Mouse (Mus musculus) G1E-ER4 (cell line): ENCODE data around the gene Ddc. TPM values are rescaled to one million over a fixed set of nuclear protein-coding genes. Genes with fewer than 3 reads are reported as not detected.

ENCODE experiments used
- GATA1 ChIP-seq: IDR thresholded peaks from one replicate; pipeline ENCODE4 v1.8.0; 2012; ENCODE audit warnings: low read length, inconsistent platforms
- polyA plus RNA-seq: library from polyadenylated mRNA; stranded (reverse); fragments of >175 nt; gene quantifications from 2 replicates; pipeline ENCODE4 v1.2.3, GENCODE M21; 2012

Ddc gene
- polyA plus RNA-seq, 1 experiment: 0.21 TPM

DNA sequence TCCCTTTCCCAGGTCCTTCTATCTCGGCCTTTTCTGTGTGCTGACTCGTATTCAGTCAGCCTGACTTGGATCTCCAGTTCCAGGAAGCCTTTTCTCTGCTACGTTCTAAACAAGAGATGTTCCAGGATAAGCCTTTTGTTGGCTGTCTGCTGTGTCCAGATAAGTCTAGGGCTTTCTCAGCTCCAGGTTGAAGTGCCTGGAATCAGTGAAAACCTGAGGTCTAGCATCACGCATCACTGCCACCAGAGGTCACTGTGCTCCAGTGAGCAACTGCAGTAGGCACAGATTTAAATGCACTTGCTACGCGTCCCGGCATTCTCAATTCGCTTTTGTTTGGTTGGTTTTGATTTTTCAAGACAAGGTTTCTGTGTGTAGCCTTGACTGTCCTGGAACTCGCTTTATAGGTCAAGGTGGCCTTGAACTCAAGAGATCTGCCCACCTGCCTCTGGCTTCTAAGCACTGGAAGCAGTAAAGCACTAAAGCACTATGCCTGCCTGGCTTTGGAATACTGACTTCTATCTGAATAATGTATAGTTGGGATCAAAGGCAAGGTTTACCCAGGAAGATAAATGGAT is 86.0 kb downstream of the Ddc start:
- peak; percentile 34 for TF ChIP-seq GATA1

DNA sequence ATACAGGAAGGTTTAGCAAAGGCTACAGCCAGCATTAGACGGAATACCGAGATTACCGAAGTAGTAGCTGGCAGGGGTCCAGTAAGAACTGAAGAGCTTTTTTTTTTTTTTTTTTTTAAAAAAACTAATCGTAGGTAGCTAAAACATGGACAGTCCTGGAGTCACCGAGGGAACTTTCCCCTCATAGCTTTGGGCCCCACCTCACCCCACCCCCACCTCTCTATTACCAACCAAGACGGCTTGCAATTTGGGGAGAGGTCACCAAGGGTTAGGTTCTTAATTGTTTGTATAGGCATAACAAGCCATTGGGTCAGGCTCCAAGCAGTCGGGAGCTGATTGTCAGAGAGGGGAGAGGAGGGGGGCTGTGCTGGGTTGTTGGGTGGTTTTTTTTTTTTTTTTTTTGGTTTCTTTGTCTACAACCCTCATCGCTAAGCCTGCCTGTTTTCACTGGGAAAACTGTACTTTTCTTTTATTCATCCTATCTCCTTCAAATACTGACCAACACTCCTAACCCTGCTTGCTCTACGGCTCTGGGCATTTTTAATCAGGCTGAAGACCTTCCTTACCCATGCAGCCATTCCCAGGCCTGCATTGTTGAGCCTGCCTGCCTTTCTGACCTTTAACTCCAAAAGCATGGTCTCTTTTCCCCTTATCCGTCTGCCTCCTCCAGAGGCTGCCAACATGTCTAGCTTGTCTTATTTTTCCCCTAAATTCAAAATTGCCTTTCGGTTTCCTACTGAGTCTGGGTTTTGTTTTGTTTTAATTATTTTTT is 88.4 kb downstream of the Ddc start:
- TF ChIP-seq GATA1: no peak

DNA sequence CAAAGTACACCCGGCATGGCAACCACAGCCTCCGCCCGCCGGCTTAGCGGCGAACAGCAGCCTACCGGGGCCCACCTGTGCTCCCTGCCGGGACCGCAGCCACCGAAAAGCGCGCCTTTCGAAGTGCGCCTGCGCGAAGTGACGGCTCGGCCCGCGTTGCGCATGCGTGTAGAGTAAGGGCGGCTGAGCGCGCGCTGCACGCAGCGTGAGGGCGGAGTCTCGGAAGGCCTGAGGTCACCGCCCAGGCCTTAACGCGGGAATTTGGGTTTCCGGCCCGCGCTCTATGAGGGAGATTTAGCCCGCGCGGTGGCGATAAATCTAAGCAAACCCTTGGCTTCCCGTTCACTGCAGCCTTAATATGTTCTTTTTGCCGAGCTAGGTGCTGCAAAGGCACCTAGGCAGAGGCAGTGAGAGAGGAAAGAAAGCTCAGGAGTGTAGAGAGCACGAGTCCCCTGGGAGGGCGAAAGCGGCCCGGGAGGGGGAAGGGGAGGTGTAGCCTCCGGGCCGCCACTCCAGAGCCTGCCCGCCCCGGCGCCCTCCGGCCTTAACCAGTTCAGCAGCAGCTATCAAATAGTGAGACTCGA is 89.0 kb downstream of the Ddc start, which contains the start of gene Fignl1:
Gene Fignl1 (minus strand): TSS at position 143 of the 584 bp plus-strand sequence.
- TF ChIP-seq GATA1: no peak

DNA sequence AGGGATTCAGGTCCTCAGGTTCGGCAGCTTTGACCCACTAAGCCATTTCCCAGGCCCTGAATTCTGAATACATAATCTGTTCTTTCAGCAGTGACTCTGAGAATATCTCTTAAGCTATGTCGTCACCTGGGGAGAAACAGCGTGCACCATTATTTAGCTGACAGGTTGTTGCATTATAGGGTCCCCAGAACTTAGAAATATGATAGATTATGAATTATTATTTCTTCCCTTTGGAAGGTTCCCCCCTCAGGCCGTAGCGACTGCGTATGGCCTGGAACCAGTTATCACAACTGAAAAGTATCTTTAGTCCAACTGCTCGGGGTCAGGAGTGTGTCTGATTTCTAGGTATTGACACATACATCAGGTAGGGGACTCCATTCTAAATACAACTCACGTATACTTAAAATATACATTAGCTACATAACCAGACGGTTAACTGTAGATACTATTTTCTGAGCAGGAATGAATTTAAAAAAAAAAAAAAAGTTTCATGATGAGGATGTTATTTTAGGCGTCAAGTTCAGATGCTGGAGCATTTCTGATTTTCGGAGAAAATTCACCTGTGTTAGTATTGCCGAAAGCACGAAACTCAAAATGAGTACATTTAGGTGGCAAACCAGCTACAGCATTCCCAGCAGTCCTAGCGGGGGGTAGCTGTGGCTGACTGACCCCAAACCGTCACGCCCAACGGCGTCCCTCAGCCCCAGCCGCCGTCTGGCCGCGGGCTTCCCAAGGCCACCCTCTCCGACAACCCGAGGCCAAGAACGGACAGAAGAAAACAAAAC is 89.7 kb downstream of the Ddc start:
- TF ChIP-seq GATA1: no peak

DNA sequence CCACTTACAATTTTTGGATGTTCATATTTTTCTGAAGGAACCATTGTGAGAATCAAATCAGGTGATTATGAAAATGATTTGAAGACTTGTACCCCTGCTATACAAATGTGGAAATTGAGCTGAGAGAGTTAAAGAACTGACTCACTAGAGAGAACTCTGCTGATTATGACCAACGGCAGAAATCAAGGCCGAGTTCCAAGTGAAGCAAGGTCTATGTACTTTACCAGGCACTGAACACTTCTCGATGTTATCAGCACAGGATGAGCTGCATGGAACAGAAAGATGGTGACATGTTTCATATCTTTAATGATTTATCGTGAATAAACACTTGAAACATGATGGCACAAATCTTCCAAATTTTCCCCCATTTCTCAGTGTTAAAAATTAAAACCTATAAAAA is 92.0 kb downstream of the Ddc start:
- no peak for TF ChIP-seq GATA1

DNA sequence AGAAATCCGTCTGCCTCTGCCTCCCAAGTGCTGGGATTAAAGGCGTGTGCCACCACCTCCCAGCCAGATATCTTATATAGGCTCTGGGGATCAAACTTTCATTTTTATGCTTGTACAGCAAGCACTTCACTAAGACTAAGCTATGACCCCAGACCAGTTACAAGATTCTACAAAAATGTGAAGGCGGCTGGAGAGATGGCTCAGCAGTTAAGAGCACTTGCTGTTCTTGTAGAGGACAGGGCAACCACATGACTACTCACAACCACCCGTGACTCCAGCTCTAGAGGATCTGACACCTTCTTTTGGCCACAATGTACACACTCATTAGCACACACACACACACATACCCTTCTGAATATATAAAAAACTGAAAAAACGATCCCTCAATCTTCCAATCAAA is 93.5 kb downstream of the Ddc start:
- no peak for TF ChIP-seq GATA1

DNA sequence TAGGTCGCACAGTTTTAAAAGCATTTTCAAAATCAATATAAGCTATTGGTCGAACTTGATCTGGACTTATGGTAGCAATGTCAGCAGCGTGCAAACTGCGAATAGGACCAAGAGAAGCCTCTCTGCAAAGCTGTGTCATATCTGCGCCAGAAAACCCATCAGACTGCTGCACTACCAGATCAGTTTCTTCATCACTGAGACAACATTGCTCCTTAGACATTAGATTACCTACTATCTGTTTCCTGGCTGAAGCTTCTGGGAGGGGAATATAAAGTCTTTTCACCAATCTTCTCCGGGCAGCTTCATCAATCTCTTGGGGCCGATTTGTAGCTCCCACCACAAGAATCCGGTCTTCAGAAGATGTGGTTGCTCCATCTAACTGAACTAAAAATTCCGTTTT is 96.9 kb downstream of the Ddc start:
- peak; percentile 95 for TF ChIP-seq GATA1

DNA sequence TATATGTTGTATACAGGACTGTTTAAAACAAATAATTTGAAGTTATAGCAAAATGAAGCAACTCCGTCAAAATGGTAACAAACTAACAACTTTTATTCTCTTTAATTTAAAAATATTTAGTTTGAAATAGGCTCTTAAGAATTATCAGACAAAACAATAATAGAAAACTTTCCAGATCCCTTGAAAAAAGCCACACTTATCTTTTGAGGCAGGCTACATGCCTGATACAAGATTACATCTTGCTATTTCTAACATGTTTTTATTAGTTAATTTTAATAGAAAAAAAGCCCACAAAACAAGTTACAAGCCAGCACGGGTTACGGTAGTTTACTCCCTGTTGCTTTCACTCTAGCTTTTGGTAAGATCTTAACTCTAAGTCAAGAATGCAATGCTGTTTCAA is 97.6 kb downstream of the Ddc start:
- TF ChIP-seq GATA1: no peak

DNA sequence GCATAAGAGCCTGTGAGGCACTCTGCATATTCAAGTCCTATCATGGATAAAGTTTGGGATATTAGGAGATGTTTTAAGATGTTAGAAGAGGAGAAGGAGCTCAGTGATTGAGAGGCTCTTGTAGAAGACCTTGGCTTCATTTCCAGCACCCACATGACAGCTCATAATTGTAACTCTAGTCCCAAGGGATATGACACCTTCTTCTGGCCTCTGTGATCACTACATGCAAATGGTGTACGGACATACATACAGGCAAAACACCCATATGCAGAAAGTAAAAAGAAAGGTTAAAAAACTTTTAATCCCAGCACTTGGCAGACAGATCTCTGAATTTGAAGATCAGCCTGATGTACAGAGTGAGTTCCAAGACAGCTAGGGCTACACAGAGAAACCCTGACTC is 99.3 kb downstream of the Ddc start:
- TF ChIP-seq GATA1: no peak

DNA sequence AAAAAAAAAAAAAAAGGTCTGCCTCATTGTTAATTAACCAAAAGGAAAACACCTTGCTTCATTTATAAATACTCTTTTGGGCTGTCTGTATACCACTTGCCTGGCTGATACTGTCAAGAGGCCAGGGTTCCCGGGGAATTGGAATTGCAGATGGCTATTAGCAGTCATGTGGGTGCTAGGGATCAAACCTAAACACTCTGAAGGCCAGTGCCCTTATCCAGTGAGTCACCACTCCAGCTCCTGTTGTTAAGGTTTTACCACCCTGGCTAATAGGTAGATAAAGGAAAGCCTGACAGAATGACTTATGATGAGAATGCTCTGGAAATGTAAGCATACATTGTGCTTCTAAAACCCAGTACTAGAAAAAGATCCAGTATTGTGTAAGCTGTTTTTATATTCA is 103.3 kb downstream of the Ddc start:
- no peak for TF ChIP-seq GATA1

DNA sequence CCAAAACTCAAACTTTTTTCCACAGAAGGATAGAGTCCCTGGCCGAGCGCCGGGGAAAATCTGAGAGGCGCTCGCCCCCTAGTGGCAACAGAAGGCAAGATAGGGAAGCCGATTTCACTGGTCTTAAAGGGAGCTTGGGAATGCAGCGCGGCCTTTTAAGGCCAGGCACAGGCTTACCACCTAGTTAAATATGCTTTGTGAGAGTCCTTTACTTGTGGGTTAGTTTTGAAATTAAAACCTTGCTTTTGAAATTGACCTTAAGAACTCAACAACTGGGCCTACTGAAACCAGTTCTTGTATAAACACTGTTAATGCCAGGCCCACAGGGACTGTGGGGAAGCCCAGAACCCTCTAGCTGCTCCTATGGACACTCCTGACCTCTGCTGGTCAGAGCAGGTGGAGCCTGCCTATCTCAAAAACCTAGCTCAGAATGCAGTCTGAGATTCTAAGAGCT is 109.4 kb downstream of the Ddc start:
- TF ChIP-seq GATA1: no peak

DNA sequence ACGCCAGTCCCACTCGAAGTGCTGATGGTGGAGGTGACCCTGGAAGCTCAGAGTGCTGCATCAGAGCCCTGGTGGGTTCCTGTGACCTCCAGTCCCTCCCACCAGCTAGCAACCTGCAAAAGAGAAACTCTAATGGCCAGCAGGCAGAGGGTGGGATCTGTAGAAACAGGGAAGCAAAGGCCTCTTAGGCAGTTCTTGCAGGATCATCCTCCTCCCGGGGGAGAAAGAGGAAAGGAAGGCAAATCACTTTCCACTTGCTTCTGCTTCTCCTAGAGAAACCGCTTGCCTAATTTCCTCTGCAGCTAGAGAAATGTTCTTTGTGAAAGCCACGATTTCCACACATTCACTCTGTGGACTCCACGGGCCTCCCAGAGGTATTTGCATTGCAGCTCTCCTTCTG is 112.5 kb downstream of the Ddc start:
- no peak for TF ChIP-seq GATA1

DNA sequence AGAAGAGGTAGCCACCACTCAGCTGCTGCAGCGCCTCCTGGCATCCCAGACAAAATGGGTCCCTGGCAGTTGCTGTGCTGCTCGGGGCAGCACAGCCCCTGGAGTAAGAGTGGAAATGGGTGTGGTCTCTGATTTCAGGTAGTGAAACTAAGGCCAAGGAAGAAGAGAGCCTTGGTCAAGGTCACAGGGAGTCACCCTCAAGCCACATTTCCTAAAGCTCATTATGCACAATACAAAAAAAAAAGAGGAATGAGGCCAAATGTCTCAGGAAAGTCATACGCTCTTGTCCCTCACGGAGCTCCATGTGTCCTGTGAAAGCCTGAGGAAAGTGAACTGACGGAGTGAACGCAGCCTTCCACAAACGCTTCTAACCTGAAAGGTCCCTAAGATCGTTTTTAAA is 116.2 kb downstream of the Ddc start:
- no peak for TF ChIP-seq GATA1

DNA sequence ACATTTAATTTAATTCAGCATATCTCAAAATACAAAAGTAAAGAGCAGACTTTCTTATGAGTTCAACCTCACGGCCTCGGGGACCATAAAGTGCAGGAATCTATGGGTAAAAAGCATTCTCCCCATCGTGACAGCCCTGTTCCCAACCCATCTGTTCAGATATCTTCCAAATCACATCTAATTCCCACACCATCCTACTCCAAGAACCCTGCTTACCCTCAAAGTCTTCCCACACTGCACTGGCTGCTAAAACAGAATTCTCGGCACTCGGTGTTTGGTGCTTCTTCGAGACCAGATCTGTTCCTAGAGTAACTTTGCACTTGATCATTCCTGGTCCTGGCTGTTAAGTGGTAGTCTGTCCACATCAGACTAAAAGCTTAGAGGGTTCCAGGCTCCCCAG is 119.6 kb downstream of the Ddc start:
- TF ChIP-seq GATA1: no peak

DNA sequence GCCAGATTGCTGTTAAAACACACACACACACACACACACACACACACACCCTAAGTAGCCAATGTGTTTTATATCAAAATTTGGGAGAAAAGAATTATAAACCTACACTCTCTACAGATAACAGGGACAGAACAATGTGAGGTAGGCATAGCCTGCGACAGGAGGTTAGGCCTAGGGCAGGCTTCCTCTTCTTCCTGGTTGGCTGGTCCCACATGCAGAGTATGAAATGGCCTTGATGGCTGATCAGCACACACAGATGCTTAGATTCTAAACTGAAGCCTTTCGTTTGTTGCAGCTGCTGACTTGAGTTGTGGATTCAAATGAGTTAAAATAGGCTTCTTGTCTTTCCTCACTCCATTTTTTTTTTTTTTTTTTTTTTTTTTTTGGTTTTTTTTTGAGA is 120.1 kb downstream of the Ddc start:
- no peak for TF ChIP-seq GATA1

DNA sequence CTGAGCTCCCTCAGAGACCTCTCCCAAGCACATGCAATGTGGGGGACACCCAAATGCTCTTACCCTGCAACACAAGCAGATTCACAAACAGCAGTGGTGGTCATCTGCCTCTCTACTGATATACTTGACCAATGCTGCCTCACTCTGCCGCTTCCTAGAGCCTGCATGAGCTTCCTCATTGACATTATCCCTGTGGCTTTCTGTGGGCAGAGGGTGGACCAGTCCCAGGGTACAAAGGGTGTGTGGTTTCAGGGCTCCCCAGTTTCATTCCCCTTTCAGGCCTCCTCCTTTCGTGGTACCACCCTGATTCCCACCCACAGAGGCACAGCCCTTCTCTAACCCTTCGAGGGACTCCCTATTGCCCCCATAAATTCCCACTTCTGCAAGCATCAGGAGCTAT is 120.7 kb downstream of the Ddc start:
- no peak for TF ChIP-seq GATA1
